Mouse (Mus musculus): Measurements from ENCODE around the gene E030018B13Rik. TPM values are rescaled to one million over a fixed set of nuclear protein-coding genes. Genes with fewer than 3 reads are reported as not detected.
A peak's percentile ranks its signal among the peaks of the same experiment; 100 is the strongest.

The E030018B13Rik gene
- total and polyA plus RNA-seq, 3 experiments, result not detected

- Histone ChIP-seq H3K27me3 (ENCODE audit: insufficient read depth, low read length) (no peaks in the 10 kb centered on the region), H3K4me3 (ENCODE audit: low read depth, low read length) (peak overlapping the region; percentile 57; the same call in 1 of the 2 replicates), H3K4me1 (ENCODE audit: insufficient read depth, low read depth, low read length) (peaks cover 95% of the 10 kb centered on the region), H3K36me3 (replicated peaks) (peaks cover 59% of the 10 kb centered on the region), H3K9me3 (replicated peaks) (no peaks in the 10 kb centered on the region)
- DNase-seq (ENCODE audit: low spot score), result no peak
- no peak for ATAC-seq (ENCODE audit: extremely low read depth, insufficient number of reproducible peaks, low FRiP score, poor library complexity, severe bottlenecking)
- no peak for TF ChIP-seq GATA2 (IDR thresholded peaks at IDR 0.05; ENCODE audit: borderline replicate concordance, low read depth, low read length)
- no peak for TF ChIP-seq CTCF (IDR thresholded peaks at IDR 0.05; ENCODE audit: low read depth, low read length)
- no peak for TF ChIP-seq POLR2AphosphoS5 (IDR thresholded peaks at IDR 0.05; ENCODE audit: insufficient replicate concordance, low read depth, low read length)
- no peak for TF ChIP-seq TAL1 (conservative IDR thresholded peaks at IDR 0.05; ENCODE audit: low read depth, low read length)
- TF ChIP-seq GATA1 (IDR thresholded peaks at IDR 0.05; ENCODE audit: borderline replicate concordance, low read length), result no peak
Measured at GRCm38 (mm10) chr7:63911383-63912233, 5.0 kb upstream of the E030018B13Rik start.

GRCm38 (mm10) chr7:63912234-63912810 lies 4.3 kb upstream of the E030018B13Rik start:
- peaks cover 99% of the 10 kb centered on the region for H3K4me1 ChIP-seq (ENCODE audit: insufficient read depth, low read depth, low read length)
- DNase-seq (ENCODE audit: low spot score) (peak; percentile 46), ATAC-seq (ENCODE audit: extremely low read depth, insufficient number of reproducible peaks, low FRiP score, poor library complexity, severe bottlenecking) (peak; percentile 36; the same call in 1 of the 2 replicates)
- H3K9me3 ChIP-seq (replicated peaks), result no peaks in the 10 kb centered on the region
- peaks cover 63% of the 10 kb centered on the region for H3K36me3 ChIP-seq (replicated peaks)
- no peaks in the 10 kb centered on the region for H3K27me3 ChIP-seq (ENCODE audit: insufficient read depth, low read length)
- peak overlapping the region; percentile 57; the same call in 1 of the 2 replicates for H3K4me3 ChIP-seq (ENCODE audit: low read depth, low read length)
- TF ChIP-seq TAL1 (conservative IDR thresholded peaks at IDR 0.05; ENCODE audit: low read depth, low read length), result no peak
- no peak for TF ChIP-seq GATA2 (IDR thresholded peaks at IDR 0.05; ENCODE audit: borderline replicate concordance, low read depth, low read length)
- TF ChIP-seq CTCF (IDR thresholded peaks at IDR 0.05; ENCODE audit: low read depth, low read length), result no peak
- no peak for TF ChIP-seq POLR2AphosphoS5 (IDR thresholded peaks at IDR 0.05; ENCODE audit: insufficient replicate concordance, low read depth, low read length)
- TF ChIP-seq GATA1 (IDR thresholded peaks at IDR 0.05; ENCODE audit: borderline replicate concordance, low read length), result no peak

GRCm38 (mm10) chr7:63912924-63913723 lies 3.5 kb upstream of the E030018B13Rik start:
- peaks cover 99% of the 10 kb centered on the region for H3K4me1 ChIP-seq (ENCODE audit: insufficient read depth, low read depth, low read length)

GRCm38 (mm10) chr7:63913724-63914692 lies 2.6 kb upstream of the E030018B13Rik start:
- H3K27me3 ChIP-seq (ENCODE audit: insufficient read depth, low read length), result no peaks in the 10 kb centered on the region
- TF ChIP-seq POLR2AphosphoS5 (IDR thresholded peaks at IDR 0.05; ENCODE audit: insufficient replicate concordance, low read depth, low read length) (no peak), GATA2 (IDR thresholded peaks at IDR 0.05; ENCODE audit: borderline replicate concordance, low read depth, low read length) (no peak), GATA1 (IDR thresholded peaks at IDR 0.05; ENCODE audit: borderline replicate concordance, low read length) (no peak), CTCF (IDR thresholded peaks at IDR 0.05; ENCODE audit: low read depth, low read length) (no peak), TAL1 (conservative IDR thresholded peaks at IDR 0.05; ENCODE audit: low read depth, low read length) (no peak)
- DNase-seq (ENCODE audit: low spot score), result no peak
- no peak for ATAC-seq (ENCODE audit: extremely low read depth, insufficient number of reproducible peaks, low FRiP score, poor library complexity, severe bottlenecking)
- H3K4me3 ChIP-seq (ENCODE audit: low read depth, low read length), result no peak overlapping the region; the same call in 1 of the 2 replicates
- H3K9me3 ChIP-seq (replicated peaks), result no peaks in the 10 kb centered on the region
- peaks cover 98% of the 10 kb centered on the region for H3K4me1 ChIP-seq (ENCODE audit: insufficient read depth, low read depth, low read length)
- H3K36me3 ChIP-seq (replicated peaks), result peaks cover 65% of the 10 kb centered on the region

More at GRCm38 (mm10) chr7:63912924-63913723, 3.5 kb upstream of the E030018B13Rik start:
- Histone ChIP-seq H3K36me3 (replicated peaks) (peaks cover 63% of the 10 kb centered on the region), H3K4me3 (ENCODE audit: low read depth, low read length) (no peak overlapping the region; the same call in 1 of the 2 replicates), H3K27me3 (ENCODE audit: insufficient read depth, low read length) (no peaks in the 10 kb centered on the region), H3K9me3 (replicated peaks) (no peaks in the 10 kb centered on the region)
- TF ChIP-seq GATA1 (IDR thresholded peaks at IDR 0.05; ENCODE audit: borderline replicate concordance, low read length), result no peak
- no peak for TF ChIP-seq POLR2AphosphoS5 (IDR thresholded peaks at IDR 0.05; ENCODE audit: insufficient replicate concordance, low read depth, low read length)
- TF ChIP-seq CTCF (IDR thresholded peaks at IDR 0.05; ENCODE audit: low read depth, low read length), result no peak
- TF ChIP-seq TAL1 (conservative IDR thresholded peaks at IDR 0.05; ENCODE audit: low read depth, low read length), result no peak
- TF ChIP-seq GATA2 (IDR thresholded peaks at IDR 0.05; ENCODE audit: borderline replicate concordance, low read depth, low read length), result no peak
- DNase-seq (ENCODE audit: low spot score), result no peak
- ATAC-seq (ENCODE audit: extremely low read depth, insufficient number of reproducible peaks, low FRiP score, poor library complexity, severe bottlenecking), result no peak

GRCm38 (mm10) chr7:63914891-63915290 lies 1.8 kb upstream of the E030018B13Rik start:
- peaks cover 74% of the 10 kb centered on the region for H3K36me3 ChIP-seq (replicated peaks)
- TF ChIP-seq GATA1 (IDR thresholded peaks at IDR 0.05; ENCODE audit: borderline replicate concordance, low read length) (no peak), POLR2AphosphoS5 (IDR thresholded peaks at IDR 0.05; ENCODE audit: insufficient replicate concordance, low read depth, low read length) (no peak), CTCF (IDR thresholded peaks at IDR 0.05; ENCODE audit: low read depth, low read length) (no peak), GATA2 (IDR thresholded peaks at IDR 0.05; ENCODE audit: borderline replicate concordance, low read depth, low read length) (no peak), TAL1 (conservative IDR thresholded peaks at IDR 0.05; ENCODE audit: low read depth, low read length) (no peak)
- DNase-seq (ENCODE audit: low spot score), result no peak
- no peaks in the 10 kb centered on the region for H3K9me3 ChIP-seq (replicated peaks)
- no peaks in the 10 kb centered on the region for H3K27me3 ChIP-seq (ENCODE audit: insufficient read depth, low read length)
- no peak overlapping the region for H3K4me3 ChIP-seq (ENCODE audit: low read depth, low read length)
- ATAC-seq (ENCODE audit: extremely low read depth, insufficient number of reproducible peaks, low FRiP score, poor library complexity, severe bottlenecking), result no peak
- peaks cover 99% of the 10 kb centered on the region for H3K4me1 ChIP-seq (ENCODE audit: insufficient read depth, low read depth, low read length)
